Mouse (Mus musculus) heart, postnatal 0 days (tissue): ENCODE measurements around the gene Ppfia4.

Source experiments
- CTCF ChIP-seq: IDR thresholded peaks from 2 replicates; pipeline ENCODE4 v1.5.1; 2016; ENCODE audit warnings: antibody characterized with exemption, control low read depth, low read depth
- EP300 ChIP-seq: IDR thresholded peaks from 2 replicates; pipeline ENCODE4 v1.6.1; 2016; ENCODE audit warnings: antibody characterized with exemption, low read depth

DNA sequence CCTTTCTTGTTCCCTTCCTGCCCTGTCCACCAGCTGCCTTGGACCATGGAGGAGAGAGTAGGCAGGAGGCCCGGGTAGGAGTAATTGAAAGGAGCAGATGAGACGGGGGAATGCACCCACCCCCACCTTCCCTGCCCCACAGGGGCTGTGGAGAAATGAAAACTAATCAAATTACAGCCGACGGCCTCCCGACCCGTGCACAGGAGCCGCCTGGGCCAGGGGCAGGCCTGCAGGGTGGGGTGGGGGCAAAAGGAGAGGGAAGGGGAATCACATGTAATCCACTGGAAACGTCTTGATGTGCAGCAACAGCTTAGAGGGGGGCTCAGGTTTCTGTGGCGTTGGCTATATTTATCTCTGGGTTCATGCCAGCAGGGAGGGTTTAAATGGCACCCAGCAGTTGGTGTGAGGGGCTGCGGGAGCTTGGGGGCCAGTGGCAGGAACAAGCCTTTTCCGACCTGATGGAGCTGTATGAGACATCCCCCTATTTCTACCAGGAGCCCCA, 43.1 kb downstream of the Ppfia4 start, which contains the start of gene Myog:
- TF ChIP-seq CTCF (no peak), EP300 (no peak)
